Mouse (Mus musculus) limb, embryonic 10.5 days (tissue): Measurements from ENCODE around the gene Ctbp2. TPM values are rescaled to one million over a fixed set of nuclear protein-coding genes. Genes with fewer than 3 reads are reported as not detected.

ENCODE experiments used
- DNase-seq: peaks from one replicate; pipeline ENCODE4 v3.0.0-alpha.2; 2017; ENCODE audit warnings: low spot score
- H3K27ac ChIP-seq: fragments of 300-500 bp; sonication (generic); 2 replicates; pipeline ENCODE4 v1.5.1; 2016; ENCODE audit warnings: mild to moderate bottlenecking
- H3K27me3 ChIP-seq: fragments of 300-500 bp; sonication (generic); 2 replicates; pipeline ENCODE4 v1.6.1; 2016; ENCODE audit warnings: low read depth, mild to moderate bottlenecking; ENCODE audit not compliant: poor library complexity, severe bottlenecking
- H3K36me3 ChIP-seq: fragments of 300-500 bp; sonication (generic); 2 replicates; pipeline ENCODE4 v1.6.1; 2016; ENCODE audit warnings: mild to moderate bottlenecking, moderate library complexity
- H3K4me1 ChIP-seq: fragments of 300-500 bp; sonication (generic); 2 replicates; pipeline ENCODE4 v1.6.1; 2016
- H3K4me3 ChIP-seq: fragments of 300-500 bp; sonication (generic); 2 replicates; pipeline ENCODE4 v1.5.1; 2016; ENCODE audit warnings: mild to moderate bottlenecking, moderate library complexity
- H3K9me3 ChIP-seq: fragments of 300-500 bp; sonication (generic); replicated peaks from 2 replicates; pipeline ENCODE4 v1.6.1; 2016; ENCODE audit warnings: mild to moderate bottlenecking
- WGBS: fragments of 180-500 bp; shearing (Covaris S2); methylation state at CpG from one replicate; pipeline ENCODE4 v1.1.7; 2016; 5-methylcytosine and 5-hydroxymethylcytosine counted together
- polyA plus RNA-seq: library from polyadenylated mRNA; unstranded; fragments of >200 nt; fragmentation: Nextera tagmentation; extraction: Ambion mirVana; gene quantifications from 2 replicates; pipeline ENCODE4 v1.2.1, GENCODE M21; 2016

Gene Ctbp2
- polyA plus RNA-seq, 1 experiment from 2014 or later, result 145 TPM

- H3K36me3 ChIP-seq, result peaks cover 71% of the 10 kb centered on the region
- H3K27ac ChIP-seq, result no peak overlapping the region
- H3K4me3 ChIP-seq, result no peak overlapping the region
- no peaks in the 10 kb centered on the region for H3K9me3 ChIP-seq
- no peaks in the 10 kb centered on the region for H3K4me1 ChIP-seq
- no peaks in the 10 kb centered on the region for H3K27me3 ChIP-seq
- 97% methylated on average over 2 of the region's 2 CpGs for WGBS
- DNase-seq, result no peak
Observed at GRCm38 (mm10) chr7:132976079-132976478, 148.1 kb downstream of the Ctbp2 start.

GRCm38 (mm10) chr7:132972079-132972478, 152.1 kb downstream of the Ctbp2 start:
- H3K36me3 ChIP-seq, result peaks cover 54% of the 10 kb centered on the region
- no peaks in the 10 kb centered on the region for H3K4me1 ChIP-seq
- H3K4me3 ChIP-seq, result no peak overlapping the region
- no peak for DNase-seq
- H3K9me3 ChIP-seq, result no peaks in the 10 kb centered on the region
- no peak overlapping the region for H3K27ac ChIP-seq
- H3K27me3 ChIP-seq, result no peaks in the 10 kb centered on the region
- 93% methylated on average over 2 of the region's 2 CpGs for WGBS

- Histone ChIP-seq H3K36me3 (peaks cover 21% of the 10 kb centered on the region), H3K4me1 (no peaks in the 10 kb centered on the region)
- WGBS, result 82% methylated on average over 2 of the region's 2 CpGs
Observed at GRCm38 (mm10) chr7:132965707-132966106, 158.4 kb downstream of the Ctbp2 start.

GRCm38 (mm10) chr7:132964395-132964794, 159.8 kb downstream of the Ctbp2 start:
- H3K4me1 ChIP-seq, result no peaks in the 10 kb centered on the region
- 90% methylated on average over 3 of the region's 3 CpGs for WGBS
- H3K27ac ChIP-seq, result no peak overlapping the region
- no peaks in the 10 kb centered on the region for H3K27me3 ChIP-seq
- H3K36me3 ChIP-seq, result peaks cover 19% of the 10 kb centered on the region
- DNase-seq, result no peak
- no peaks in the 10 kb centered on the region for H3K9me3 ChIP-seq
- no peak overlapping the region for H3K4me3 ChIP-seq

More at GRCm38 (mm10) chr7:132965707-132966106, 158.4 kb downstream of the Ctbp2 start:
- no peak overlapping the region for H3K27ac ChIP-seq
- no peaks in the 10 kb centered on the region for H3K27me3 ChIP-seq
- no peak for DNase-seq
- H3K4me3 ChIP-seq, result no peak overlapping the region
- H3K9me3 ChIP-seq, result no peaks in the 10 kb centered on the region

GRCm38 (mm10) chr7:132950613-132951012, 173.5 kb downstream of the Ctbp2 start:
- Histone ChIP-seq H3K27ac (no peak overlapping the region), H3K27me3 (no peaks in the 10 kb centered on the region), H3K9me3 (no peaks in the 10 kb centered on the region), H3K4me3 (no peak overlapping the region), H3K4me1 (no peaks in the 10 kb centered on the region), H3K36me3 (no peaks in the 10 kb centered on the region; the same call in 1 of the 2 replicates)
- WGBS, result 91% methylated on average over 3 of the region's 3 CpGs
- DNase-seq, result no peak

GRCm38 (mm10) chr7:132949968-132950367, 174.2 kb downstream of the Ctbp2 start:
- Histone ChIP-seq H3K27me3 (no peaks in the 10 kb centered on the region), H3K36me3 (no peaks in the 10 kb centered on the region; the same call in 1 of the 2 replicates), H3K4me1 (no peaks in the 10 kb centered on the region), H3K27ac (no peak overlapping the region), H3K4me3 (no peak overlapping the region), H3K9me3 (no peaks in the 10 kb centered on the region)
- WGBS, result 91% methylated on average over 4 of the region's 4 CpGs
- no peak for DNase-seq

- WGBS, result 96% methylated on average over 2 of the region's 2 CpGs
- no peaks in the 10 kb centered on the region for H3K27me3 ChIP-seq
- H3K27ac ChIP-seq, result no peak overlapping the region
- H3K4me1 ChIP-seq, result peaks cover 15% of the 10 kb centered on the region
- no peak for DNase-seq
- no peaks in the 10 kb centered on the region for H3K36me3 ChIP-seq
- H3K9me3 ChIP-seq, result no peaks in the 10 kb centered on the region
- no peak overlapping the region for H3K4me3 ChIP-seq
Observed at GRCm38 (mm10) chr7:132940569-132940968, 183.6 kb downstream of the Ctbp2 start.

- no peak overlapping the region for H3K4me3 ChIP-seq
- H3K4me1 ChIP-seq, result peaks cover 15% of the 10 kb centered on the region
- no peaks in the 10 kb centered on the region for H3K9me3 ChIP-seq
- no peaks in the 10 kb centered on the region for H3K27me3 ChIP-seq
- no peak overlapping the region for H3K27ac ChIP-seq
- no peaks in the 10 kb centered on the region for H3K36me3 ChIP-seq
- 92% methylated on average over 2 of the region's 2 CpGs for WGBS
- no peak for DNase-seq
Observed at GRCm38 (mm10) chr7:132939118-132939517, 185.0 kb downstream of the Ctbp2 start.

Other genes starting within 250 kb of the Ctbp2 start
- 11.0 and 11.8 TPM in 2 replicates for gene Zranb1, start 193.2 kb downstream of the Ctbp2 start, polyA plus RNA-seq
- 47.7 and 64.4 TPM in 2 replicates for gene Fgfr2, start 1.0 kb downstream of the Ctbp2 start, polyA plus RNA-seq